Mouse (Mus musculus): ENCODE data around the gene Tm7sf2.
A peak's percentile ranks its signal among the peaks of the same experiment; 100 is the strongest.

The Tm7sf2 gene

DNA sequence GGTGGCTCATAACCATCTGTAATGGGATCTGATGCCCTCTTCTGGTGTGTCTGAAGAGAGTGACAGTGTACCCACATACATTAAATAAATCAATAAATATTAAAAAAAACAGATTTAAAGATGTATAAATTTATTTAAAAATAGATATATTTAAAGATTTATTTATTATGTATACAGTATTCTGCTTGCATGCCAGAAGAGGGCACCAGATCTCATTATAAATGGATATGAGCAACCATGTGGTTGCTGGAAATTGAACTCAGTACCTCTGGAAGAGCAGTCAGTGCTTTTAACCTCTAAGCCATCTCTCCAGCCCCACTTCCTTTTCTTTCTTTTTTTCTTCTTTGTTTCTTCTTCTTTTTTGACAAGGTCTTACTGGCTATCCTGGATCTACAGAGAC, 28.2 kb downstream of the Tm7sf2 start:
- DNase-seq: no peak

DNA sequence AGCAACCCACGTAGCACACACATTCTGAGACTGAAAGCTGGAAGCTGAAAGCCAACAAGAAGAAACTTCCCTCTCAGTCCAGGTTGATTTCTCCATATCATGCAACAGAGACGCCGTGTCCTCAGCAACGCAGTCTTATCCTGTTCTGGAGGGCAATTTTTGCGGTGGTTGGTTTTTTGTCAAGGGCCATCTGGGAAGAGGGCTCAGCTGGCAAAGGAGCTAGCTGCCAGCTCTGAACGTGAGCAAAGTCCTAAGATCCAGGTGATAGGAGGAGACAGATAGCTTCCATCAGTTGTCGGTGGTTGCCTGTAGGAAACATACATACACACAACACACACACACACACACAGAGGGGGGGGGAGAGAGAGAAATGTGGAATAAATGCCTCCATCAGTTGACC, 29.8 kb downstream of the Tm7sf2 start:
- no peak for DNase-seq

DNA sequence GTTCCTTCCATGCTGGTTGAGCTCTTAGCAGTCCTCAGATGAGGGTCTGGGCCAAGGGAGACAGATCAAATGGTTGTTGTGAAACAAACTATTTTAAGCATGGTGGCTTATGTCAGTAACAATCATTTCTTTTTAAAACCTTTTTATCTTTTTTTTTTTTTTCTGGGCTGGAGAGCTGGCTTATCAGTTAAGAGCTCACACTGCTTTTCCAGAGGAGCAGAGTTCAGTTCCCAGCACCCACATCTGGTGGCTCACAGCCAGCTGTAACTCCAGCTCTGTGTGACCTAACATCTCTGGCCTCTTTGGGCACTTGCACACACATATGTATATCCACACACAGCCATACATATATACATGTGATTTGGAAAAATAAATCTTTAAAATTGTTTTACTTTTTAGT, 30.5 kb downstream of the Tm7sf2 start:
- DNase-seq: no peak

DNA sequence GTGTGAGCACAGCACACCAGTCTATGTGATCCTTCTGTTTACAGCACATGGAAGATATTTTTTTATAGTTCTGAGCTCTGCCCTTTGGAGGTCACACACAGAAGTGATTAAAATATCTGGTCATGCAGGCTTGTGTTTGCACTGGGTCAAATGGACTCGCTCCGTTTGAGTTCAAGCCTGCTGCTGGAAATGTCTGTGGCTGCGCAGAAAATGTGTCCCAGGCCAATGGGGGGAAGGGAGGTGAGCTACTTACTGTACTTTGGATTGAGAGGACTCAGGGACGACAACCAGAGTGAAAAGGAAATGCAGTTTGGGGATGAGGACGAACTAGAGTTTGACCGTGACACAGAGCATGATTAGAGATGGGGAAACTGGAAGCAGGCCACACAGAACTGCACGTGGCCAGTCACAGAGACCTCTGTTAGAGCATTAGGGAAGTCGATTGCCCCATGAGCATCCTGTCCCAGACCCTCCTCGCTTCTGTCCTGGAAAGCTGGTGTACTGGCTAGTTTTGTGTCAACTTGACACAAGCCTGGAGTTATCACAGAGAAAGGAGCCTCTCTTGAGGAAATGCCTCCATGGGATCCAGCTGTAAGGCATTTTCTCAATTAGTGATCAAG, 32.1 kb downstream of the Tm7sf2 start:
- no peak for DNase-seq

DNA sequence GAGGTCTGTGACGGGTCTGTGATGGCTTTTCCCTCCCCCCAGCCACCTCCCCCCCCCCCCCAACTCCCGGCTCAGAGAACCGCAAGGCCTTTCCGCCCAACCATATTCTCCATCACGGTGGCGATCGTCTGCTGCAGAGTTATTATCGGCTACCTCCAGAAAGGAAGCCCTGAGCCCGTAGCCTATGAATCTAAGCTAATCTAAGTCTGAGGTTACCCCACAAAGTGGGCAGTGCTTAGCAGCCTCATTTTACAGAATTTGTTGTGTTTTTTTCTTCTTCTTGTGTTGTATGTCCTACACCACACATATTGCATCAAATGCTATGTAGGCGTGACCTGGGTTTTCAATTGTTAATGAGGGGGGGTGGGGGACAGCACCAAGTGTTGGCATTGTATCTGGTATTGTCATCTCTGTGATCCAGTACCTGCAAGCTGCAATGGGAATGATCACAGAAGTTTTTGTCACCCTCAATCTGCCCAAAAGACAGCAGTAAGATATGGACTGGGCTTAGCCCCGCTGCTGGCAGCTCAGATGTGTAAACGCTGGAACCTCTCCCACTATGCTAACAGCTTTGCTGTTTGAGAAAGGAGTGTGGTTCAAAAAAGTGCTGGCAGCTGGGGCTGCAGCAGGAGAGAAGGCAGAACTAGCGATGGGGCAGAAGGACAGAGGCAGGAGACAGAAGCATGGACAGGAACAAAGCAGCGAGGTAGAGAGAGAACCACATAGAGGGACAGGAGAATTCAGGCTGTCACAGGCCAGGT, 37.5 kb downstream of the Tm7sf2 start:
- DNase-seq: no peak

DNA sequence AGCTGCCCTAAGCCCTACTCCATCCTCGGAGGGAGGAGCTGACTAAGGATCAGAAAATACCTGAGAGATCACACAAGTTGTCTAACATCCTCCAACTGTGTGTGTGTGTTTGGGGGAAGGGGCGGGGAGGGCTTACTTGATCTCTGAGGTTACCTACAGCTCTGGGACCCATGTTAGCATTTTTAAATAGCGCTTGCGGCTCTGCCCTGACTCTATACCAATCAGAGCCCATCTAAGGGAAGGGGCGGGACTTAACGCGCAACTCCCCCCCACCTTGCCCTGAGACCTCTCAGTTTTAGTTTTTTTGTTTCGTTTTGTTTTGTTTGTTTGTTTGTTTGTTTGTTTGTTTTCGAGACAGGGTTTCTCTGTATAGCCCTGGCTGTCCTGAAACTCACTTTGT, 38.7 kb downstream of the Tm7sf2 start:
- DNase-seq: no peak

DNA sequence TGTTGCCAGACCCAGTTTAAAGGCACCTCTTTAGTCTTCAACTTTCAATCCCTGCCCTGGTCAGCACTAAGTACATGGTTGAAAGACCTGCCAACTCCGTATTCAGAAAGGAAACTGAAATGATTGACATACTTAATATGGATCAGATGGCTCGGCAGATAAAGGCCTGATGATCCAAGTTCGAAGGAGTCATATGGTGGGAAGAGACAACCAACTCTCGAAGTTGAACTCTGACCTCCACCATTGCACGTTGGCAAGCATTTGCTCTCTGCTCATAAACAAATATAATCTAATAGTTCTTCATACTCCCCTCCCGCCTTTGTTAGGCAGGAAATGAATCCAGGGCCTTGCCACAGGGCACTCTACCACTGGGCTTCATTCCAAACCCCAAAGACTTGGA, 39.2 kb downstream of the Tm7sf2 start:
- DNase-seq: no peak

DNA sequence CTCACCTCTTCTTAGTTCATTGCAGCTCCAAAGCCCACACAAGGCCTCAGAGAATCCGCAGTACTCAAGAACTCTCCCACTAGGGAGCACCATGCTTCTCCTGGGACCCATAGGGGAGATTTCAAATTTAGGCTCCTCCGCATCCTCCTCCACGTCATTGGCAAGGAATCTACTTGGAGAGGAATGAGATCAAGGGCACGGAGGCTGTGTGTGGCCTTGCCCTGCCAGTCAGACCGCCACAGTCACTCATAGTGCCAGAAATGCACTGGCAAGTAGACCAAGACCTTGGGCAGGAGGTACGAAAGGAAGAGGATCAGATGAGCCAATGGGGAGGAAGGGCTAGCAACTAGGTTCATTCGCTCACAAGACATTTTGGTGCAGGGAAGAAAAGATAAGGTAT, 44.2 kb downstream of the Tm7sf2 start:
- no peak for DNase-seq

DNA sequence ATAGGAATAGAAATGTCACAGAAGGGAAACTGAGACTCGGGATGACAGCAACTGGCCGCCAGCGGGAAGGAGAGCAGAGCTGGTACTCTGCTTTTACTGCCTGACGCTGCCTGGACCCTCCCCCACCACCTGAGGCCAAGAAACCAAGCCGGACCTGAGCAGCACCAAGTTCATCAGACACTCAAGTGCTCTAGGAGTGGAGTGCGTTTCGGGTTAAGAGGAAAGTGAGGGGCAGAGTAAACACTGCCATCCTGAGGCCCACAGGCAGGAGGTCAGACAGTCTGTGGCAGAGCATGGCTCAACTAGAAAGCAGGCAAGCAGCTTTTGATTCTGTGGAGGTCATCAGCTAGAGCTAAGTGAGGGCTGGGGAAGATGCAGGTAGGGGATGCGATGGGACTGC, 45.1 kb downstream of the Tm7sf2 start:
- DNase-seq: peak in 1 of 2 experiments; percentile 46

DNA sequence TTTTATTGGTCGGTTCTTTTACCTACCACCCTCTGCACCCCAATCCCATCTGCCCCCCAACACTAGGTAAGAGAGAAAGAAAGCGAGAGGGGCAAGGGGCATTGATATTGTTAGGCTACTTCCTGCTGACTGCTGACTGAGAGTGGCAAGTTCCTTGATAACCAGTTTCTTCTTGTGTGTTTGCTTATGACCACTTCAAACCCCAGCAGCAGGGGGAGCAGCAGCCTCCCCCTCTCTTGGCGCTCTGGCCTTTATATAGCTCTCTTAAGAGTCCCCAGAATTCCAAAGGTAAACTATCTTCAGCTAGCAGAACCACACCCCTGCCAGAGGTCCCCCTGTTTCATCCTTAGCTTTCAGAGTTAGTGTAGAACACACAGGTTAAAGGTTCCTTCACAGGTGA, 47.9 kb downstream of the Tm7sf2 start:
- DNase-seq: no peak

DNA sequence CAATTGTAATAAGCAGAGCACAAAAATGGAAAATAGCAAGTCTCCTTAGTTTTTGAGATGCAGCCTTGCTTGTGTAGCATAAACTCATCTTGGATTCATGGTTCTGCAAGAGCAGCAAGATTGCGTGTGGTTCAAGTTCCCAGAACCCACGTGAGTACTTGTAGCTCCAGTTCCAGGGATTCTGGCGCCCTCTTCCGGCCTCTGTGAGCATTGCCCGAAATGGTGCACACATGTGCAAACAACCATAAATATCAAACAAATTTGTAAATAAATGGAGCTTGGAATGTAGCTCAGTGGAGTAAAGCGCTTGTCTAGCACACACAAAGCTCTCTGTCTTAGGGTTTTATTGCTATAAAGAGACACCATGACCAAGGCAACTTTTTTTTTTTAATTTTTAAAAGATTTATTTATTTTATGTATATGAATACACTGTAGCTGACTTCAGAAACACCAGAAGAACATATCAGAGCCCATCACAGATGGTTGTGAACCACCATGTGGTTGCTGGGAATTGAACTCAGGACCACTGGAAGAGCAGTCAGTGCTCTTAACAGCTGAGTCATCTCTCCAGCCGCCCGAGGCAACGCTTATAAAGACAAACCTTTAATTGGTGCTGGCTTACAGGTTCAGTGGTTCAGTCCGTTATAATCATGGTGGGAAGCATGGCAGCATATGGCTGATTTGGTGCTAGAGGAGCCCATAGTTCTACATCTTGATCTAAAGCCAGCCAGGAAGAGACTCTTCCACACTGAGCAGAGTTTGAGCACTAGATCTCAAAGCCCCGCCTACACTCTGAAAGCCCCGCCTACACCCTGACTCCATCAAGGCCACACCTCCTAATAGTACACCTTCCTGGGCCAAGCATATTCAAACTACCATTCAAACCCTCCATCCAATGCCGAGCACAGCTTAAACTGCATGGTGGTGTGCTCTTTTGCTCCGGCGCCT, 49.8 kb downstream of the Tm7sf2 start:
- DNase-seq: peak; percentile 87 to 91

DNA sequence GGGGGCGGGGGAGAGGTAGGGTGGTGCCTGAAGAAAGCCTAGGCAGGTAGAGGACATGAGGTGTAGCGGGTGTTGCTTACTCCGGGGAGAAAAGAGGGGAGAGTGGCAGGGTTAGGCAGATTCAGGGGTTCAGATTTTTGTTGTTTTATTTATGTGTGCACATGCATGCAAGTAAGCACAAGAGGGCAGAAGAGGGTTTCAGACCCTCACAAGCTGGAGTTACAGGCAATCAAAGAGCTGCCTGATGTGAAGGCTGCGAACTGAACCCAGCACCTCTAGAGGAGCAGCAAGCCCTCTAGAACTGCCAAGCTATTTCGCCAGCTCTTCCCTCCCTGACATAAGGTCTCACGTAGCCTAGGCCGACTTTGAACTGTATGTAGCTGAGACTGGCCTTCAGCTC, 51.6 kb downstream of the Tm7sf2 start:
- no peak for DNase-seq

DNA sequence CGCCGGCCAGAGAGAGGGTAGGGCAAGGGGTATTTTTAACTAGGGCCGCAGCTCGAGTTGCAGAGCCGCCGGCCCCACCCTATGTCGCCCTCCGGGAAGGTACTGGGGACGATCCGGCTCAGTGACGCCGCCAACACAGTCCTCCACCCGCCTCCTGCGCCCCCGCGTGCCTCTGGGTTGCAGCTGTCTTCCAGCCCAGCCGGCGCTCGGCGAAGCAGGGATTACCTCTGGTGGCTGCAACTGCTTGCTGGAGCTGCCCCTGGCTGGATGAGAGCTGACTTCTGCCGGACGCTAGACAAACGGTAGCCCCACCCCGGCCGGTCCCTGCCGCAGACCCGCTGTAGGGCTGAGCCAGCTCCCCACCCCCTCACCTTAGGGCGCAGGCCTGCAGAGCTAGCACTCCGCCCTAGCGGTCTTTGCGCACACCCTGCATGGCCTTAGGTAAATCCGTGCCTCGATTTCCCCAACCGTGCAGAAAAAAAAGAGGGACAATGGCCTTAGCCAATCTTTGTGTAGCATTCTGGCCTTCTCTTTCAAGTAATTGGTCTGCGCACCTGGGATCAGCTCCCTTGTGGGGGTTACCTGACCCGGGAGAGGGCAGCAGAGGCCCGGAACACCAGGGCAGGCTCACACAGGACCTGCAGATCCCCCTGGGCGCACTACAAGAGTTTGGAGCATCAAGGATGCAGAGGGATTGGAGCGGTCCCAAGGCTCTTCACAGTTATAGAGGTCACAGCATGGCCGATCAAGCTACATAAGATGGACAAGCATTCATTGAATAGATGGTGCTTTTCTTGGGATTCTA, 52.5 kb downstream of the Tm7sf2 start, which contains the start of gene Capn1:
TSS of gene Capn1 (minus strand) at position 387 of the 805 bp plus-strand sequence.
- DNase-seq: peak; percentile 65 to 68

DNA sequence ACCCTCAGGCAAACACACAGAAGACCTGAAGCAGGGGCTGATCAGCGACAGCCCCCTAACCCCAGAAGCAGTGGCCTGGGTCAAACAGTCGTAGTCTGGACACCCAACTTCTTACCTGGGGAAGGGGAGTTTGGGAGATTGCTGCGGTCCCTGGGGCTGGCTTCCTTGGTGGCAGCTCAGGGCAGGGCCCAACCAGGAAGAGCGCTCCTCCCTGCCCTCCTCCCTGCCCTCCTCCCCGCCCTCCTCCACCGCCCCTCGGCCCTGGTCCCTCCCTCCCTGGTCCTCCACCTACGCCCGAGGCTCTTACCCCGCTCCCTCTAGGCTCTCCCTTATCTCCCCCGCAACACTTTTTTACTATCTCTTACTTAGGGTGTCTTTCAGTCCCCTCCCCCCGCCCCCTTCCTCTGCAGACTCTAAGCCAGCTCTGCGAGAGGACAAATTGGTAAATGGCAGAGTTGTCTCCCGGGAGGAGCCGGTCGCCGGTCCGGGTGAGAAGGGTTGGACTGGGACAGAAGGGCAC, 53.1 kb downstream of the Tm7sf2 start:
- DNase-seq: peak; percentile 44 to 46

DNA sequence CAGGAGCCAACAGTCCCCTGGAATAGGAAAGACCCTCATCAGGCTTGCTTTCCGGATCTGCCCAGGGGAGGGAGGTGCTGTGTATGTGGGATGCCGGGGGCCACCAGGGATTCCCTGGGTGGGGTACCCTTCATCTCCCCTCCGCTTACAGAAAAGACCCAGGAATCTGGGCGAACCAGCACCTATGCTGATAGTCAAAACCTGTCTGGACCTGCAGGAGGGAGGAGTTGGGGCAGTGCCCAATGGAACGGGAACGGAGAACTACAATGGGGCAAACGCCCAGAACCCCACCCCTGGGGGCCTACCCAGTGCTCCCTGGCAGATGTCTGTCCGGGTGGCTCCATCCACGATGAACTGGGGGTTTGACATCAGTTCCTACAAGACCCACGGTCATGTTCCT, 54.5 kb downstream of the Tm7sf2 start:
- no peak for DNase-seq

Data from lung, adult 18-20 months (tissue).